Mouse (Mus musculus): ENCODE data around the gene Tanc2. TPM values are rescaled to one million over a fixed set of nuclear protein-coding genes. Genes with fewer than 3 reads are reported as not detected.

The Tanc2 gene
- polyA plus RNA-seq, 1 experiment = 6.2 TPM

GRCm38 (mm10) chr11:105966288-105966687 lies 376.5 kb downstream of the Tanc2 start:
- Histone ChIP-seq H3K4me1 (ENCODE audit: control insufficient read depth, insufficient read depth, low read length) (peaks cover 14% of the 10 kb centered on the region), H3K27me3 (ENCODE audit: control insufficient read depth, insufficient read depth, low read length) (no peaks in the 10 kb centered on the region), H3K4me3 (ENCODE audit: control insufficient read depth, low read depth, low read length) (no peak overlapping the region), H3K36me3 (ENCODE audit: control insufficient read depth, insufficient read depth, low read length) (no peaks in the 10 kb centered on the region), H3K27ac (ENCODE audit: control insufficient read depth, insufficient read depth, low read depth, low read length) (no peak overlapping the region)
- TF ChIP-seq POLR2A (IDR thresholded peaks at IDR 0.05; ENCODE audit: control insufficient read depth, low read depth, low read length) (no peak), CTCF (IDR thresholded peaks at IDR 0.05; ENCODE audit: control insufficient read depth, insufficient read depth, insufficient replicate concordance, low read depth, low read length) (no peak)

GRCm38 (mm10) chr11:105967741-105968574 lies 378.2 kb downstream of the Tanc2 start, which contains the start of gene Ace:
Gene Ace, plus strand, starts transcription at chr11:105967945.
- Histone ChIP-seq H3K27me3 (ENCODE audit: control insufficient read depth, insufficient read depth, low read length) (no peaks in the 10 kb centered on the region), H3K4me3 (ENCODE audit: control insufficient read depth, low read depth, low read length) (peak within 1 kb of the TSS; percentile 83), H3K36me3 (ENCODE audit: control insufficient read depth, insufficient read depth, low read length) (no peaks in the 10 kb centered on the region), H3K4me1 (ENCODE audit: control insufficient read depth, insufficient read depth, low read length) (peaks cover 14% of the 10 kb centered on the region), H3K27ac (ENCODE audit: control insufficient read depth, insufficient read depth, low read depth, low read length) (0 out of 2 replicates have a peak within 1 kb of the TSS, but pooled peaks have one; percentile 30)
- TF ChIP-seq CTCF (IDR thresholded peaks at IDR 0.05; ENCODE audit: control insufficient read depth, insufficient read depth, insufficient replicate concordance, low read depth, low read length) (no peak), POLR2A (IDR thresholded peaks at IDR 0.05; ENCODE audit: control insufficient read depth, low read depth, low read length) (no peak; the same call in 1 of the 2 replicates)

GRCm38 (mm10) chr11:105968948-105969347 lies 379.2 kb downstream of the Tanc2 start:
- peak overlapping the region; percentile 83 for H3K4me3 ChIP-seq (ENCODE audit: control insufficient read depth, low read depth, low read length)

GRCm38 (mm10) chr11:105969516-105969915 lies 379.7 kb downstream of the Tanc2 start:
- Histone ChIP-seq H3K4me1 (ENCODE audit: control insufficient read depth, insufficient read depth, low read length) (peaks cover 14% of the 10 kb centered on the region), H3K36me3 (ENCODE audit: control insufficient read depth, insufficient read depth, low read length) (no peaks in the 10 kb centered on the region), H3K27me3 (ENCODE audit: control insufficient read depth, insufficient read depth, low read length) (no peaks in the 10 kb centered on the region), H3K27ac (ENCODE audit: control insufficient read depth, insufficient read depth, low read depth, low read length) (no peak overlapping the region), H3K4me3 (ENCODE audit: control insufficient read depth, low read depth, low read length) (no peak overlapping the region)
- no peak for TF ChIP-seq POLR2A (IDR thresholded peaks at IDR 0.05; ENCODE audit: control insufficient read depth, low read depth, low read length)
- TF ChIP-seq CTCF (IDR thresholded peaks at IDR 0.05; ENCODE audit: control insufficient read depth, insufficient read depth, insufficient replicate concordance, low read depth, low read length) = peak; percentile 44; the same call in 1 of the 2 replicates

More at GRCm38 (mm10) chr11:105968948-105969347, 379.2 kb downstream of the Tanc2 start:
- TF ChIP-seq CTCF (IDR thresholded peaks at IDR 0.05; ENCODE audit: control insufficient read depth, insufficient read depth, insufficient replicate concordance, low read depth, low read length) (no peak), POLR2A (IDR thresholded peaks at IDR 0.05; ENCODE audit: control insufficient read depth, low read depth, low read length) (no peak)
- H3K36me3 ChIP-seq (ENCODE audit: control insufficient read depth, insufficient read depth, low read length) = no peaks in the 10 kb centered on the region
- H3K27ac ChIP-seq (ENCODE audit: control insufficient read depth, insufficient read depth, low read depth, low read length) = no peak overlapping the region
- H3K4me1 ChIP-seq (ENCODE audit: control insufficient read depth, insufficient read depth, low read length) = peaks cover 14% of the 10 kb centered on the region
- no peaks in the 10 kb centered on the region for H3K27me3 ChIP-seq (ENCODE audit: control insufficient read depth, insufficient read depth, low read length)

GRCm38 (mm10) chr11:105974593-105974992 lies 384.8 kb downstream of the Tanc2 start:
- H3K36me3 ChIP-seq (ENCODE audit: control insufficient read depth, insufficient read depth, low read length) = no peaks in the 10 kb centered on the region
- no peak for TF ChIP-seq CTCF (IDR thresholded peaks at IDR 0.05; ENCODE audit: control insufficient read depth, insufficient read depth, insufficient replicate concordance, low read depth, low read length)
- no peak; the same call in 1 of the 2 replicates for TF ChIP-seq POLR2A (IDR thresholded peaks at IDR 0.05; ENCODE audit: control insufficient read depth, low read depth, low read length)

GRCm38 (mm10) chr11:105975050-105975449 lies 385.3 kb downstream of the Tanc2 start:
- no peaks in the 10 kb centered on the region for H3K27me3 ChIP-seq (ENCODE audit: control insufficient read depth, insufficient read depth, low read length)
- H3K36me3 ChIP-seq (ENCODE audit: control insufficient read depth, insufficient read depth, low read length) = no peaks in the 10 kb centered on the region
- TF ChIP-seq POLR2A (IDR thresholded peaks at IDR 0.05; ENCODE audit: control insufficient read depth, low read depth, low read length) = peak; percentile 73; the same call in 1 of the 2 replicates
- TF ChIP-seq CTCF (IDR thresholded peaks at IDR 0.05; ENCODE audit: control insufficient read depth, insufficient read depth, insufficient replicate concordance, low read depth, low read length) = no peak
- peak overlapping the region; percentile 71 for H3K27ac ChIP-seq (ENCODE audit: control insufficient read depth, insufficient read depth, low read depth, low read length)
- H3K4me3 ChIP-seq (ENCODE audit: control insufficient read depth, low read depth, low read length) = peak overlapping the region; percentile 86
- no peaks in the 10 kb centered on the region for H3K4me1 ChIP-seq (ENCODE audit: control insufficient read depth, insufficient read depth, low read length)

More at GRCm38 (mm10) chr11:105974593-105974992, 384.8 kb downstream of the Tanc2 start:
- Histone ChIP-seq H3K27me3 (ENCODE audit: control insufficient read depth, insufficient read depth, low read length) (no peaks in the 10 kb centered on the region), H3K4me1 (ENCODE audit: control insufficient read depth, insufficient read depth, low read length) (no peaks in the 10 kb centered on the region), H3K27ac (ENCODE audit: control insufficient read depth, insufficient read depth, low read depth, low read length) (peak overlapping the region; percentile 70), H3K4me3 (ENCODE audit: control insufficient read depth, low read depth, low read length) (peak overlapping the region; percentile 86)

GRCm38 (mm10) chr11:105975636-105976035 lies 385.9 kb downstream of the Tanc2 start:
- H3K36me3 ChIP-seq (ENCODE audit: control insufficient read depth, insufficient read depth, low read length) = no peaks in the 10 kb centered on the region
- H3K4me3 ChIP-seq (ENCODE audit: control insufficient read depth, low read depth, low read length) = peak overlapping the region; percentile 86
- H3K4me1 ChIP-seq (ENCODE audit: control insufficient read depth, insufficient read depth, low read length) = no peaks in the 10 kb centered on the region
- H3K27me3 ChIP-seq (ENCODE audit: control insufficient read depth, insufficient read depth, low read length) = no peaks in the 10 kb centered on the region
- H3K27ac ChIP-seq (ENCODE audit: control insufficient read depth, insufficient read depth, low read depth, low read length) = peak overlapping the region; percentile 71; the same call in 1 of the 2 replicates
- no peak for TF ChIP-seq POLR2A (IDR thresholded peaks at IDR 0.05; ENCODE audit: control insufficient read depth, low read depth, low read length)
- no peak for TF ChIP-seq CTCF (IDR thresholded peaks at IDR 0.05; ENCODE audit: control insufficient read depth, insufficient read depth, insufficient replicate concordance, low read depth, low read length)
